In genomic region chr2:25167919-25168664, GRCm38 (mm10) we compare ENCODE assay signal across 8 mouse cellular contexts. TPM values are rescaled to one million over a fixed set of nuclear protein-coding genes. Genes with fewer than 3 reads are reported as not detected.
DNase-seq lines count a peak whose midpoint lies in the region; ATAC-seq and TF ChIP-seq lines count a peak whose summit lies in the region.

No protein-coding gene starts in this region.

- H3K9ac ChIP-seq in heart, postnatal 0 days (replicated peaks; ENCODE audit: low read depth, low read length) = peak overlapping the region; percentile 46

- no peaks in the 10 kb centered on the region for H3K27me3 ChIP-seq in heart, postnatal 0 days (ENCODE audit: control insufficient read depth, insufficient read depth, low read length)

- H3K4me3 ChIP-seq in heart, postnatal 0 days (ENCODE audit: low read depth, low read length) = peak overlapping the region; percentile 49

- peaks cover 34% of the 10 kb centered on the region for H3K4me1 ChIP-seq in heart, postnatal 0 days (ENCODE audit: control insufficient read depth, insufficient read depth)

- H3K9me3 ChIP-seq in heart, postnatal 0 days (replicated peaks; ENCODE audit: control insufficient read depth, low read length) = no peaks in the 10 kb centered on the region

- peak; percentile 78 for ATAC-seq in heart, postnatal 0 days (ENCODE audit: insufficient read depth, low read depth)
- peak; percentile 33; the same call in 1 of the 2 replicates for ATAC-seq in megakaryocyte progenitor cell, adult 5-6 weeks (replicated peaks; ENCODE audit: poor library complexity)

- intact Hi-C loops in left cerebral cortex, postnatal 4 days (cut with DNase I) = no loop called here

- H3K36me3 ChIP-seq in heart, postnatal 0 days (replicated peaks; ENCODE audit: control insufficient read depth, insufficient read depth, low read length) = no peaks in the 10 kb centered on the region

- H3K4me2 ChIP-seq in heart, postnatal 0 days (ENCODE audit: low read depth, low read length) = peak overlapping the region; percentile 74

- under 1% methylated on average over 27 of the region's 41 CpGs for WGBS in heart, postnatal 0 days

- TF ChIP-seq CTCF in heart, postnatal 0 days (IDR thresholded peaks at IDR 0.05; ENCODE audit: low read depth) = no peak

- H3K27ac ChIP-seq in heart, postnatal 0 days (ENCODE audit: low read depth) = peak overlapping the region; percentile 58

- DNase-seq in ovary, postnatal 36 days (ENCODE audit: low spot score) = peak; percentile 71
- DNase-seq in ovary, postnatal 14 days (ENCODE audit: low spot score) = no peak
- DNase-seq in embryo, embryonic 9.5 days (ENCODE audit: extremely low spot score) = peak; percentile 88
- peak; percentile 70 for DNase-seq in heart, postnatal 0 days (ENCODE audit: low spot score)
- peak; percentile 83 for DNase-seq in left cerebral cortex, postnatal 4 days
- peak; percentile 68 to 80 for DNase-seq in spleen, postnatal 4 days (ENCODE audit: low spot score in 2 of 2)
- no peak for DNase-seq in cerebellum, adult 11-12 months

- peak; percentile 75; the same call in 1 of the 2 replicates for TF ChIP-seq EP300 in heart, postnatal 0 days (IDR thresholded peaks at IDR 0.05; ENCODE audit: low read depth)

RNA-seq across cellular contexts. Expression of gene Nrarp, which starts 12.5 kb away (rescaled TPM):
- 34.1 and 38.1 TPM in 2 replicates for total RNA-seq in heart, postnatal 0 days (2014; rRNA removed; ENCODE audit: low replicate concordance)
- 8.8 and 9.6 TPM in 2 replicates for polyA plus RNA-seq in heart, postnatal 0 days (2015; fragmentation: Nextera tagmentation; extraction: Ambion mirVana)
- total RNA-seq in left cerebral cortex, postnatal 4 days (2021) = 10 to 100 TPM; 32.5 to 35.0 TPM
- 0.42 and 0.51 TPM in 2 replicates for total RNA-seq in megakaryocyte progenitor cell, adult 5-6 weeks (2015)
- total RNA-seq in megakaryocyte progenitor cell, adult 5-6 weeks (2017) = 0.78 and 1.3 TPM in 2 replicates

RNA-seq across cellular contexts. Expression of gene Tor4a, which starts 28.6 kb away (rescaled TPM):
- 4.9 and 8.6 TPM in 2 replicates for total RNA-seq in heart, postnatal 0 days (2014; rRNA removed; ENCODE audit: low replicate concordance)
- polyA plus RNA-seq in heart, postnatal 0 days (2015; fragmentation: Nextera tagmentation; extraction: Ambion mirVana) = 4.4 and 5.2 TPM in 2 replicates
- total RNA-seq in left cerebral cortex, postnatal 4 days (2021) = 1 to 10 TPM; 1.4 to 1.8 TPM
- total RNA-seq in megakaryocyte progenitor cell, adult 5-6 weeks (2015) = 11.4 and 12.5 TPM in 2 replicates
- total RNA-seq in megakaryocyte progenitor cell, adult 5-6 weeks (2017) = 16.1 and 17.6 TPM in 2 replicates

RNA-seq across cellular contexts. Expression of gene Nelfb, which starts 43.2 kb away (rescaled TPM):
- total RNA-seq in heart, postnatal 0 days (2014; rRNA removed; ENCODE audit: low replicate concordance) = 49.0 and 63.7 TPM in 2 replicates
- polyA plus RNA-seq in heart, postnatal 0 days (2015; fragmentation: Nextera tagmentation; extraction: Ambion mirVana) = 38.4 and 41.9 TPM in 2 replicates
- total RNA-seq in left cerebral cortex, postnatal 4 days (2021) = 10 to 100 TPM; 62.6 to 65.1 TPM
- 23.7 and 28.9 TPM in 2 replicates for total RNA-seq in megakaryocyte progenitor cell, adult 5-6 weeks (2015)
- 35.8 and 38.7 TPM in 2 replicates for total RNA-seq in megakaryocyte progenitor cell, adult 5-6 weeks (2017)

RNA-seq across cellular contexts. Expression of gene Stpg3, which starts 46.3 kb away (rescaled TPM):
- total RNA-seq in heart, postnatal 0 days (2014; rRNA removed; ENCODE audit: low replicate concordance) = not detected in 2 replicates
- polyA plus RNA-seq in heart, postnatal 0 days (2015; fragmentation: Nextera tagmentation; extraction: Ambion mirVana) = not detected in 2 replicates
- total RNA-seq in left cerebral cortex, postnatal 4 days (2021) = not detected
- 0.30 TPM in 1 of 2 replicates, not detected in the other for total RNA-seq in megakaryocyte progenitor cell, adult 5-6 weeks (2015)
- 0.54 TPM in 1 of 2 replicates, not detected in the other for total RNA-seq in megakaryocyte progenitor cell, adult 5-6 weeks (2017)

RNA-seq across cellular contexts. Expression of gene Fam166a, which starts 50.5 kb away (rescaled TPM):
- total RNA-seq in heart, postnatal 0 days (2014; rRNA removed; ENCODE audit: low replicate concordance) = not detected in 2 replicates
- 0.33 TPM in 1 of 2 replicates, not detected in the other for polyA plus RNA-seq in heart, postnatal 0 days (2015; fragmentation: Nextera tagmentation; extraction: Ambion mirVana)
- not detected for total RNA-seq in left cerebral cortex, postnatal 4 days (2021)
- not detected in 2 replicates for total RNA-seq in megakaryocyte progenitor cell, adult 5-6 weeks (2015)
- not detected in 2 replicates for total RNA-seq in megakaryocyte progenitor cell, adult 5-6 weeks (2017)

Comparison
In these comparisons a context has a peak if more than half of its experiments do, and no peak if none do; other contexts are left out.
1. DNase-seq: peak in ovary, postnatal 36 days (single experiment), embryo, embryonic 9.5 days (single experiment), heart, postnatal 0 days (single experiment), left cerebral cortex, postnatal 4 days (single experiment) and spleen, postnatal 4 days (2 of 2); none in ovary, postnatal 14 days (single experiment) and cerebellum, adult 11-12 months (single experiment).
2. RNA of gene Nrarp, which starts 12.5 kb away (total RNA-seq): 34.1 to 38.1 TPM in heart, postnatal 0 days and 32.5 to 35.0 TPM in left cerebral cortex, postnatal 4 days; 0.42 to 1.3 TPM in megakaryocyte progenitor cell, adult 5-6 weeks; every median in the first group is over 10 times any median in the second.